ENCODE assay signal across 9 mouse cellular contexts in genomic region chr12:3856748-3857147, GRCm38 (mm10). TPM values are rescaled to one million over a fixed set of nuclear protein-coding genes. Genes with fewer than 3 reads are reported as not detected.
DNase-seq lines count a peak whose midpoint lies in the region; ATAC-seq and TF ChIP-seq lines count a peak whose summit lies in the region.
"Had no signal": no experiment of that assay in that cellular context is flagged by ENCODE, and none has a peak within 500 bp of the region (broad histone marks: within the 10 kb centered on the region; RNA-seq: fewer than 3 reads in every experiment).

No protein-coding gene starts in this region.

- intact Hi-C loops in heart, postnatal 10 days (cut with DNase I), result loop anchor here (2.0 kb wide), 1 partner anchor 14 kb away; no protein-coding TSS in a partner anchor

- H3K27me3 ChIP-seq in heart, embryonic 12.5 days (replicated peaks), result no peaks in the 10 kb centered on the region
- H3K27me3 ChIP-seq in kidney, postnatal 0 days (ENCODE audit: insufficient read depth, low read length), result no peaks in the 10 kb centered on the region
- H3K27me3 ChIP-seq in liver, postnatal 0 days (ENCODE audit: insufficient read depth, low read length), result no peaks in the 10 kb centered on the region
- no peaks in the 10 kb centered on the region for H3K27me3 ChIP-seq in forebrain, embryonic 14.5 days (replicated peaks; ENCODE audit: control insufficient read depth, insufficient read depth, low read length)
- H3K27me3 ChIP-seq: forebrain, embryonic 13.5 days had no signal

- no peak for DNase-seq in heart, postnatal 10 days
- DNase-seq in kidney, postnatal 0 days (ENCODE audit: low spot score), result no peak
- no peak for DNase-seq in kidney, adult 11 months
- DNase-seq in liver, postnatal 0 days, result no peak
- DNase-seq in frontal cortex, postnatal 36 days (ENCODE audit: low spot score in 2 of 2), result no peak
- no peak for DNase-seq in forebrain, embryonic 14.5 days (ENCODE audit: low spot score)

- ATAC-seq in heart, embryonic 12.5 days (ENCODE audit: insufficient number of reproducible peaks, low FRiP score), result no peak
- no peak for ATAC-seq in kidney, postnatal 0 days (replicated peaks; ENCODE audit: low FRiP score, low read depth)
- no peak for ATAC-seq in liver, postnatal 0 days
- no peak for ATAC-seq in forebrain, embryonic 14.5 days
- ATAC-seq: forebrain, embryonic 13.5 days had no signal

- peak overlapping the region; percentile 47 for H3K9ac ChIP-seq in heart, embryonic 12.5 days
- no peak overlapping the region for H3K9ac ChIP-seq in kidney, postnatal 0 days (ENCODE audit: low read depth, low read length)
- no peak overlapping the region; the same call in 1 of the 2 replicates for H3K9ac ChIP-seq in liver, postnatal 0 days (replicated peaks)
- no peak overlapping the region for H3K9ac ChIP-seq in forebrain, embryonic 14.5 days (ENCODE audit: low read length)
- H3K9ac ChIP-seq: forebrain, embryonic 13.5 days had no signal

- H3K9me3 ChIP-seq in heart, embryonic 12.5 days (replicated peaks), result no peaks in the 10 kb centered on the region
- no peaks in the 10 kb centered on the region for H3K9me3 ChIP-seq in kidney, postnatal 0 days (replicated peaks; ENCODE audit: low read length)
- no peaks in the 10 kb centered on the region for H3K9me3 ChIP-seq in liver, postnatal 0 days (ENCODE audit: low read length)
- H3K9me3 ChIP-seq in forebrain, embryonic 14.5 days (replicated peaks; ENCODE audit: control insufficient read depth, low read length), result no peaks in the 10 kb centered on the region
- H3K9me3 ChIP-seq: forebrain, embryonic 13.5 days had no signal

- H3K27ac ChIP-seq in heart, embryonic 12.5 days (ENCODE audit: poor library complexity, severe bottlenecking), result peak overlapping the region; percentile 100
- peak overlapping the region; percentile 88 for H3K27ac ChIP-seq in kidney, postnatal 0 days
- peak overlapping the region; percentile 74; the same call in 1 of the 2 replicates for H3K27ac ChIP-seq in brown adipose tissue, adult 24 weeks (replicated peaks; ENCODE audit: low read depth, low read length)
- peak overlapping the region; percentile 77 for H3K27ac ChIP-seq in liver, postnatal 0 days (ENCODE audit: low read depth)
- no peak overlapping the region for H3K27ac ChIP-seq in forebrain, embryonic 14.5 days (ENCODE audit: low read depth, low read length)
- H3K27ac ChIP-seq: forebrain, embryonic 13.5 days had no signal

- H3K4me3 ChIP-seq in heart, embryonic 12.5 days, result no peak overlapping the region
- no peak overlapping the region for H3K4me3 ChIP-seq in kidney, postnatal 0 days (replicated peaks; ENCODE audit: low read depth, low read length)
- no peak overlapping the region for H3K4me3 ChIP-seq in brown adipose tissue, adult 24 weeks (ENCODE audit: insufficient read depth, low read depth, low read length)
- H3K4me3 ChIP-seq in liver, postnatal 0 days (ENCODE audit: low read depth, low read length), result no peak overlapping the region
- H3K4me3 ChIP-seq in forebrain, embryonic 14.5 days (ENCODE audit: low read depth, low read length), result no peak overlapping the region
- H3K4me3 ChIP-seq: forebrain, embryonic 13.5 days had no signal

- peaks cover 43% of the 10 kb centered on the region for H3K4me1 ChIP-seq in heart, embryonic 12.5 days (replicated peaks)
- H3K4me1 ChIP-seq in kidney, postnatal 0 days (replicated peaks; ENCODE audit: insufficient read depth, low read length), result peaks cover 21% of the 10 kb centered on the region; the same call in 1 of the 2 replicates
- H3K4me1 ChIP-seq in brown adipose tissue, adult 24 weeks (ENCODE audit: control insufficient read depth, insufficient read depth, insufficient read length, low read length), result peaks cover 38% of the 10 kb centered on the region
- H3K4me1 ChIP-seq in liver, postnatal 0 days (ENCODE audit: insufficient read depth), result peaks cover 28% of the 10 kb centered on the region
- H3K4me1 ChIP-seq in forebrain, embryonic 14.5 days (ENCODE audit: control insufficient read depth, insufficient read depth, low read length), result no peaks in the 10 kb centered on the region

- H3K4me2 ChIP-seq in heart, embryonic 12.5 days, result peak overlapping the region; percentile 51
- H3K4me2 ChIP-seq in kidney, postnatal 0 days (ENCODE audit: low read length), result no peak overlapping the region
- H3K4me2 ChIP-seq in liver, postnatal 0 days (ENCODE audit: low read depth, low read length), result peak overlapping the region; percentile 20; the same call in 1 of the 2 replicates
- H3K4me2 ChIP-seq in forebrain, embryonic 14.5 days (ENCODE audit: low read length), result no peak overlapping the region
- H3K4me2 ChIP-seq: forebrain, embryonic 13.5 days had no signal

- TF ChIP-seq EP300 in liver, postnatal 0 days (IDR thresholded peaks at IDR 0.05; ENCODE audit: low read depth), result no peak

- H3K36me3 ChIP-seq in heart, embryonic 12.5 days, result peaks cover 54% of the 10 kb centered on the region
- 0 out of 2 replicates have a peak, but pooled peaks cover 1% of the 10 kb centered on the region for H3K36me3 ChIP-seq in kidney, postnatal 0 days (ENCODE audit: insufficient read depth, low read length)
- H3K36me3 ChIP-seq in liver, postnatal 0 days (replicated peaks; ENCODE audit: insufficient read depth, low read length), result peaks cover 6% of the 10 kb centered on the region; the same call in 1 of the 2 replicates
- H3K36me3 ChIP-seq in forebrain, embryonic 14.5 days (ENCODE audit: control insufficient read depth, insufficient read depth, low read length), result peaks cover 15% of the 10 kb centered on the region

- TF ChIP-seq CTCF in kidney, postnatal 0 days (IDR thresholded peaks at IDR 0.05; ENCODE audit: low read depth), result no peak
- no peak for TF ChIP-seq CTCF in liver, postnatal 0 days (IDR thresholded peaks at IDR 0.05; ENCODE audit: low read depth)

- 44% methylated on average over 2 of the region's 2 CpGs for WGBS in heart, embryonic 12.5 days
- WGBS in kidney, postnatal 0 days, result 71% methylated on average over 2 of the region's 2 CpGs
- 40% methylated on average over 2 of the region's 2 CpGs for whole genome bisulfite sequencing in liver, postnatal 0 days (ENCODE audit: insufficient replicate concordance)
- 84% methylated on average over 2 of the region's 2 CpGs for WGBS in forebrain, embryonic 14.5 days

RNA-seq across cellular contexts. Expression of gene Dnmt3a, which starts 50.9 kb away (rescaled TPM):
- polyA plus RNA-seq in heart, embryonic 12.5 days (2016; fragmentation: Nextera tagmentation; extraction: Ambion mirVana), result 139 and 142 TPM in 2 replicates
- 100 to 1,000 TPM; 105 to 121 TPM for total RNA-seq in heart, postnatal 10 days (2021)
- polyA plus RNA-seq in kidney, postnatal 0 days (2015; fragmentation: Nextera tagmentation; extraction: Ambion mirVana), result 96.5 and 112 TPM in 2 replicates
- 11.8 and 12.6 TPM in 2 replicates for polyA plus RNA-seq in brown adipose tissue, adult 24 weeks (2012; ENCODE audit: insufficient read depth, insufficient read length, missing spikeins)
- 21.0 and 24.3 TPM in 2 replicates for polyA plus RNA-seq in liver, postnatal 0 days (2015; fragmentation: Nextera tagmentation; extraction: Ambion mirVana)
- polyA plus RNA-seq in forebrain, embryonic 14.5 days (2014; fragmentation: Nextera tagmentation; extraction: Ambion mirVana), result 28.0 and 32.0 TPM in 2 replicates

Comparison
In these comparisons a context has a peak if more than half of its experiments do, and no peak if none do; other contexts are left out.
1. H3K4me2 ChIP-seq: peak in heart, embryonic 12.5 days (single experiment) and liver, postnatal 0 days (single experiment); none in kidney, postnatal 0 days (single experiment) and forebrain, embryonic 14.5 days (single experiment).